In the genomic region with DNA sequence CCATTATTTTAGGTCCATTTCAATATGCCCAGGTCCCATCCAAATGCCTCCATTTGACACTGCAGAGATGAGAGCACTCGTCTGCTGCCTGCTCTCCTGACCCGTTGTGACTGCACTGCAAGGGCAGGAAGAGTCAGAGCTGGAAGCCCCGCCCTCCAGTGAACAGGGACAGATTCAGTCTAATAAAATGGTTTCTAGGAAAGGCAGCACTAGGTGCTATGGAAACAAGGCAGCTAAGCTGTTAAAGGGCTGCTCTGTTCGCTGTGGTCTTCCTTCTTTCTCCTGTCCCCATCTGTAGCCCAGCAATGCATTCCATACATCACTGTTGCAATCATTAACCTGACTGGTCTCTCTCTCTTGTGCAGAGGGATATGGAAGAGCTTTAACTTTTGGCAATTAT, we compare ENCODE assay signal across 20 mouse cellular contexts. TPM values are rescaled to one million over a fixed set of nuclear protein-coding genes. Genes with fewer than 3 reads are reported as not detected.
DNase-seq lines count a peak whose midpoint lies in the region; ATAC-seq and TF ChIP-seq lines count a peak whose summit lies in the region.
"Had no signal": no experiment of that assay in that cellular context is flagged by ENCODE, and none has a peak within 500 bp of the region (broad histone marks: within the 10 kb centered on the region; RNA-seq: fewer than 3 reads in every experiment).

No protein-coding gene starts in this region.

- H3K9ac ChIP-seq in neural tube, embryonic 13.5 days = no peak overlapping the region
- H3K9ac ChIP-seq in limb, embryonic 14.5 days (ENCODE audit: low read depth, low read length, severe bottlenecking) = no peak overlapping the region
- H3K9ac ChIP-seq in midbrain, postnatal 0 days (replicated peaks; ENCODE audit: low read length, poor library complexity, severe bottlenecking) = no peak overlapping the region
- H3K9ac ChIP-seq: forebrain, embryonic 15.5 days; heart, embryonic 12.5 days; liver, embryonic 12.5 days; lung, embryonic 14.5 days; neural tube, embryonic 12.5 days had no signal

- TF ChIP-seq POLR2A in kidney, adult 2 months (IDR thresholded peaks at IDR 0.05; ENCODE audit: low read depth, low read length) = no peak
- TF ChIP-seq POLR2A in limb, embryonic 14.5 days (IDR thresholded peaks at IDR 0.05; ENCODE audit: borderline replicate concordance, extremely low read depth, insufficient read depth, insufficient read length) = no peak

- no peaks in the 10 kb centered on the region for H3K27me3 ChIP-seq in kidney, adult 2 months (replicated peaks; ENCODE audit: control insufficient read depth, insufficient read depth, low read length)
- no peaks in the 10 kb centered on the region for H3K27me3 ChIP-seq in neural tube, embryonic 13.5 days
- no peaks in the 10 kb centered on the region for H3K27me3 ChIP-seq in limb, embryonic 14.5 days (ENCODE audit: control insufficient read depth, insufficient read depth, low read length)
- no peaks in the 10 kb centered on the region for H3K27me3 ChIP-seq in midbrain, postnatal 0 days (ENCODE audit: insufficient read depth, low read length)
- H3K27me3 ChIP-seq: forebrain, embryonic 15.5 days; heart, embryonic 12.5 days; liver, embryonic 12.5 days; neural tube, embryonic 12.5 days had no signal

- ATAC-seq in neural tube, embryonic 13.5 days (ENCODE audit: low read depth) = no peak
- ATAC-seq in limb, embryonic 14.5 days (ENCODE audit: low FRiP score, low read depth) = peak; percentile 62
- no peak for ATAC-seq in midbrain, postnatal 0 days (ENCODE audit: low FRiP score)
- ATAC-seq: forebrain, embryonic 15.5 days; hindbrain, embryonic 16.5 days; intestine, postnatal 0 days; liver, embryonic 12.5 days had no signal

- WGBS in kidney, adult 2 months = 38% methylated on average over 4 of the region's 4 CpGs
- WGBS in neural tube, embryonic 13.5 days = 69% methylated on average over 4 of the region's 4 CpGs
- 52% methylated on average over 4 of the region's 4 CpGs for WGBS in limb, embryonic 14.5 days
- WGBS in midbrain, postnatal 0 days = 78% methylated on average over 4 of the region's 4 CpGs

- H3K36me3 ChIP-seq in kidney, adult 2 months (ENCODE audit: control insufficient read depth, insufficient read depth, low read length) = peaks cover 2% of the 10 kb centered on the region; the same call in 1 of the 2 replicates
- H3K36me3 ChIP-seq in neural tube, embryonic 13.5 days = peaks cover 70% of the 10 kb centered on the region
- H3K36me3 ChIP-seq in limb, embryonic 14.5 days (ENCODE audit: control insufficient read depth, insufficient read depth, low read length) = peaks cover 75% of the 10 kb centered on the region
- peaks cover 37% of the 10 kb centered on the region for H3K36me3 ChIP-seq in midbrain, postnatal 0 days (ENCODE audit: insufficient read depth, low read length)

- no peak overlapping the region for H3K4me3 ChIP-seq in kidney, adult 2 months (ENCODE audit: insufficient read depth, low read depth, low read length)
- H3K4me3 ChIP-seq in neural tube, embryonic 13.5 days = no peak overlapping the region
- H3K4me3 ChIP-seq in limb, embryonic 14.5 days (replicated peaks; ENCODE audit: low read length) = no peak overlapping the region
- H3K4me3 ChIP-seq in midbrain, postnatal 0 days (ENCODE audit: low read depth, low read length) = no peak overlapping the region
- H3K4me3 ChIP-seq: forebrain, embryonic 15.5 days; heart, embryonic 12.5 days; liver, embryonic 12.5 days; neural tube, embryonic 12.5 days had no signal

- no peaks in the 10 kb centered on the region for H3K9me3 ChIP-seq in neural tube, embryonic 13.5 days
- no peaks in the 10 kb centered on the region for H3K9me3 ChIP-seq in limb, embryonic 14.5 days (ENCODE audit: control insufficient read depth, low read length)
- no peaks in the 10 kb centered on the region for H3K9me3 ChIP-seq in midbrain, postnatal 0 days (ENCODE audit: low read length)
- H3K9me3 ChIP-seq: forebrain, embryonic 15.5 days; heart, embryonic 12.5 days; liver, embryonic 12.5 days; neural tube, embryonic 12.5 days had no signal

- TF ChIP-seq CTCF in kidney, adult 2 months (conservative IDR thresholded peaks at IDR 0.05; ENCODE audit: insufficient read depth, insufficient read length, low read depth, low read length) = no peak
- no peak for TF ChIP-seq CTCF in midbrain, postnatal 0 days (IDR thresholded peaks at IDR 0.05)

- DNase-seq in kidney, adult 2 months = peak; percentile 28
- no peak for DNase-seq in kidney, adult 8-10 months
- DNase-seq in neural tube, embryonic 10.5 days (ENCODE audit: extremely low spot score, low spot score) = no peak
- peak; percentile 59 for DNase-seq in adrenal gland, postnatal 25 days
- no peak for DNase-seq in limb, embryonic 14.5 days (ENCODE audit: low spot score)
- DNase-seq in midbrain, postnatal 0 days (ENCODE audit: low spot score) = no peak
- DNase-seq: cerebellum, postnatal 36 days; heart, postnatal 4 days; lung, embryonic 14.5 days; retina, postnatal 1 day; thymus, postnatal 4 days had no signal

- 0 out of 2 replicates have a peak, but pooled peaks cover 4% of the 10 kb centered on the region for H3K4me1 ChIP-seq in kidney, adult 2 months (ENCODE audit: control insufficient read depth, insufficient read depth, low read length)
- peaks cover 5% of the 10 kb centered on the region; the same call in 1 of the 2 replicates for H3K4me1 ChIP-seq in neural tube, embryonic 13.5 days (replicated peaks)
- H3K4me1 ChIP-seq in limb, embryonic 14.5 days (ENCODE audit: control insufficient read depth, insufficient read depth, low read length) = no peaks in the 10 kb centered on the region; the same call in 1 of the 2 replicates
- H3K4me1 ChIP-seq in midbrain, postnatal 0 days (ENCODE audit: insufficient read depth, low read length) = no peaks in the 10 kb centered on the region
- H3K4me1 ChIP-seq: forebrain, embryonic 15.5 days; liver, embryonic 12.5 days; neural tube, embryonic 12.5 days had no signal

- no peak overlapping the region for H3K27ac ChIP-seq in kidney, adult 2 months (ENCODE audit: insufficient read depth, low read depth, low read length)
- 0 out of 2 replicates have a peak overlapping the region, but pooled peaks have one; percentile 15 for H3K27ac ChIP-seq in neural tube, embryonic 13.5 days (replicated peaks)
- 0 out of 2 replicates have a peak overlapping the region, but pooled peaks have one; percentile 3 for H3K27ac ChIP-seq in limb, embryonic 14.5 days (replicated peaks; ENCODE audit: low read depth, low read length)
- H3K27ac ChIP-seq in midbrain, postnatal 0 days (ENCODE audit: low read depth, low read length) = no peak overlapping the region
- H3K27ac ChIP-seq: forebrain, embryonic 15.5 days; liver, embryonic 12.5 days; neural tube, embryonic 12.5 days had no signal

- H3K4me2 ChIP-seq in neural tube, embryonic 13.5 days = no peak overlapping the region
- H3K4me2 ChIP-seq in limb, embryonic 14.5 days (replicated peaks; ENCODE audit: low read depth, low read length, severe bottlenecking) = no peak overlapping the region
- H3K4me2 ChIP-seq in midbrain, postnatal 0 days (ENCODE audit: low read depth, low read length, poor library complexity, severe bottlenecking) = no peak overlapping the region
- H3K4me2 ChIP-seq: forebrain, embryonic 15.5 days; heart, embryonic 12.5 days; liver, embryonic 12.5 days; lung, embryonic 14.5 days; neural tube, embryonic 12.5 days had no signal

RNA-seq across cellular contexts. Expression of a gene that starts 29.4 kb away (rescaled TPM):
- 26.2 and 31.5 TPM in 2 replicates for polyA plus RNA-seq in kidney, adult 2 months (2012; rRNA removed)
- 244 and 270 TPM in 2 replicates for polyA plus RNA-seq in neural tube, embryonic 13.5 days (2015; fragmentation: Nextera tagmentation; extraction: Ambion mirVana)
- 83.9 and 85.1 TPM in 2 replicates for total RNA-seq in adrenal gland, postnatal 25 days (2021)
- polyA plus RNA-seq in limb, embryonic 14.5 days (2012; rRNA removed) = 79.0 and 85.7 TPM in 2 replicates
- polyA plus RNA-seq in limb, embryonic 14.5 days (2014; fragmentation: Nextera tagmentation; extraction: Ambion mirVana) = 210 and 216 TPM in 2 replicates
- 96.0 and 102 TPM in 2 replicates for total RNA-seq in midbrain, postnatal 0 days (2014; rRNA removed)
- 287 and 291 TPM in 2 replicates for polyA plus RNA-seq in midbrain, postnatal 0 days (2015; fragmentation: Nextera tagmentation; extraction: Ambion mirVana)

RNA-seq across cellular contexts. Expression of a gene that starts 55.2 kb away (rescaled TPM):
- polyA plus RNA-seq in kidney, adult 2 months (2012; rRNA removed) = 0.14 and 1.4 TPM in 2 replicates
- polyA plus RNA-seq in neural tube, embryonic 13.5 days (2015; fragmentation: Nextera tagmentation; extraction: Ambion mirVana) = 1.5 TPM in 1 of 2 replicates, not detected in the other
- total RNA-seq in adrenal gland, postnatal 25 days (2021) = 2.4 TPM in 1 of 2 replicates, not detected in the other
- polyA plus RNA-seq in limb, embryonic 14.5 days (2012; rRNA removed) = 0.09 TPM in 1 of 2 replicates, not detected in the other
- polyA plus RNA-seq in limb, embryonic 14.5 days (2014; fragmentation: Nextera tagmentation; extraction: Ambion mirVana) = 1.0 and 2.3 TPM in 2 replicates
- total RNA-seq in midbrain, postnatal 0 days (2014; rRNA removed) = not detected in 2 replicates
- polyA plus RNA-seq in midbrain, postnatal 0 days (2015; fragmentation: Nextera tagmentation; extraction: Ambion mirVana) = 2.1 and 5.0 TPM in 2 replicates
- total RNA-seq: gastrocnemius, postnatal 4 days; heart, postnatal 4 days; left cerebral cortex, postnatal 25 days had no signal
- polyA plus RNA-seq: liver, embryonic 12.5 days had no signal

Comparison
In these comparisons a context has a peak if more than half of its experiments do, and no peak if none do; other contexts are left out.
1. DNase-seq: peak in kidney, adult 2 months (single experiment) and adrenal gland, postnatal 25 days (single experiment); none in kidney, adult 8-10 months (0 of 2), neural tube, embryonic 10.5 days (single experiment), limb, embryonic 14.5 days (single experiment) and midbrain, postnatal 0 days (single experiment).
2. H3K27ac ChIP-seq: peak in neural tube, embryonic 13.5 days (single experiment) and limb, embryonic 14.5 days (single experiment); none in kidney, adult 2 months (single experiment) and midbrain, postnatal 0 days (single experiment).